Mouse (Mus musculus) neural tube, embryonic 12.5 days (tissue): ENCODE data around the gene Crebrf. TPM values are rescaled to one million over a fixed set of nuclear protein-coding genes. Genes with fewer than 3 reads are reported as not detected.

Source experiments
- ATAC-seq: fragments of 200-750 bp; cut with Nextera tagmentation; 2 replicates; pipeline ENCODE4 v1.8.0; 2017; ENCODE audit warnings: low read depth, mild to moderate bottlenecking, moderate TSS enrichment, moderate library complexity; ENCODE audit not compliant: low FRiP score
- H3K27ac ChIP-seq: fragments of 300-500 bp; sonication (generic); 2 replicates; pipeline ENCODE4 v1.5.1; 2016
- H3K27me3 ChIP-seq: fragments of 300-500 bp; sonication (generic); replicated peaks from 2 replicates; pipeline ENCODE4 v1.6.1; 2016; ENCODE audit warnings: mild to moderate bottlenecking
- H3K36me3 ChIP-seq: fragments of 300-500 bp; sonication (generic); 2 replicates; pipeline ENCODE4 v1.6.1; 2016; ENCODE audit warnings: mild to moderate bottlenecking
- H3K4me1 ChIP-seq: fragments of 300-500 bp; sonication (generic); 2 replicates; pipeline ENCODE4 v1.6.1; 2016
- H3K4me2 ChIP-seq: fragments of 300-500 bp; sonication (generic); replicated peaks from 2 replicates; pipeline ENCODE4 v1.6.1; 2016; ENCODE audit warnings: mild to moderate bottlenecking
- H3K4me3 ChIP-seq: fragments of 300-500 bp; sonication (generic); 2 replicates; pipeline ENCODE4 v1.5.1; 2016
- H3K9ac ChIP-seq: fragments of 300-500 bp; sonication (generic); 2 replicates; pipeline ENCODE4 v1.6.1; 2016; ENCODE audit warnings: mild to moderate bottlenecking
- H3K9me3 ChIP-seq: fragments of 300-500 bp; sonication (generic); 2 replicates; pipeline ENCODE4 v1.6.1; 2016; ENCODE audit warnings: mild to moderate bottlenecking
- WGBS: fragments of 180-500 bp; shearing (Covaris S2); methylation state at CpG from one replicate; pipeline ENCODE4 v1.1.7; 2016; 5-methylcytosine and 5-hydroxymethylcytosine counted together
- polyA plus RNA-seq: library from polyadenylated mRNA; unstranded; fragments of >200 nt; fragmentation: Nextera tagmentation; extraction: Ambion mirVana; gene quantifications from 2 replicates; pipeline ENCODE4 v1.2.1, GENCODE M21; 2016

Crebrf gene
- polyA plus RNA-seq, result 5.0 and 7.9 TPM in 2 replicates

DNA sequence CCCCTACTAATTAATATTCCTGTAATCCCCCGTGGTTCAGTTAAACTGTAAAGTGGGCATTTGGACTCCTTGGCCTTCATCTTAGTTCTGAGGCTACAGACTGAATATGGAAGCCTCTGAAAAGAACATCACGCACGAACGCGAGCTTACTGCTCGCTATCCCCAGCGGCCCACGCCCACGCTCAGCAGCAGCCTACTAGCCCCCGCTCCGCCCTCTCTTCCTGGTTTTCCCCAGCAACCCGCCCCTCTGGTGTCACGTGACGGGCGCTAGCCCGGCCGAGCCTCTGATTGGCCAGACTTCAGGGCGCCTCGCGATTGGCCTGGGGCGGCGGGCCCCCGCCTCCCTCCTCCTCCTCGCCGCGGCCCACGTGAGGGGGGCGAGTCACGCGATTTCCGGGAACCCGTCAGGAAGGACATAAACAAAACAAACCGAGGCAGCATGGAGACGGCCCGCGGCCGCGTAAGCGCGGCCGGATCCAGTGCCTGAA is at the start of gene Crebrf:
Crebrf (plus strand) TSS at position 380 of the 488 bp plus-strand sequence.
- Histone ChIP-seq H3K36me3 (no peaks in the 10 kb centered on the region), H3K4me3 (peak within 1 kb of the TSS; percentile 89), H3K9me3 (no peaks in the 10 kb centered on the region), H3K9ac (peak within 1 kb of the TSS; percentile 80), H3K27ac (peak within 1 kb of the TSS; percentile 44), H3K4me2 (peak within 1 kb of the TSS; percentile 67), H3K27me3 (no peaks in the 10 kb centered on the region), H3K4me1 (no peaks in the 10 kb centered on the region)
- WGBS, result under 1% methylated on average over 41 of the region's 41 CpGs
- peak; percentile 77 for ATAC-seq

DNA sequence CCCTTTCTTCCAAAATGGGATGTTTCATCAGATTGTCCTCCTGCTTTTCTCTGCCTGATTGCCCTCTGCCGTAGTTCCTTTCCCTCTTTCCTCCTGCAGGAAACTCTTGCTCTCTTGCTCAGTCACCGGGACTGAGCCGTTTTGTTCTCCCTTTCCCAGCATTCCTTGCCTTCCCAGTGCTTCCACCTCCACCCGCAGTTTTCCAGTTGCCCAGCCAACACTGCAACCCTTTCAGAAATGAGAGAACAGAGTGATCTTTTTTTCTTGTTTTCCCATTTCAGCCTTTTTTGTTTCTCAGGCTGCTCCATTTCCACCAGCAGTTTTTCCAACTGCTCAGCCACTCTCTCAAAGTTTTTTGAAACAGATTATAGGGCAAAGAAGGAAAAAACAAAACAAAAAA is 44.2 kb upstream of the Crebrf start:
- ATAC-seq, result no peak

DNA sequence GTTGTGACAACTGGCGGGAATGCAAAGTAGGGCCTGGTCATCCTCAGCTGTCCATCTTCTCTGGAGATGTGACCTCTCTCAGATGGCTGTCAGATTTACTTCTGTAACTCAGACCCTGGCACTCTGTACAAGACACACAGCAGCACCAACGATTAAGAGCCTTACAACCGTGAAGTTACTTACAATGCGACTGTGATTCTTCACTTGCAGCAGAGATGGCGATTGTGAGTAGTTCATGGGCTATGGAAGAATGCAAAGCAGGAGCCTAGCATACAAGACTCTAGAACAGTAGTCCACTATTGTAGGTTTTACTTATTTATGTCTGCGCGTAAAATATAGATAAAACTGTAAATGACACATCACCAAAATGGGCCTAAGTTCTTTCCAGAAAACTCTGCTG is 39.6 kb upstream of the Crebrf start:
- H3K9me3 ChIP-seq, result no peaks in the 10 kb centered on the region
- H3K4me1 ChIP-seq, result peaks cover 15% of the 10 kb centered on the region; the same call in 1 of the 2 replicates
- H3K4me2 ChIP-seq, result peak overlapping the region; percentile 72
- H3K36me3 ChIP-seq, result no peaks in the 10 kb centered on the region
- WGBS, result 26% methylated on average over 7 of the region's 7 CpGs
- H3K4me3 ChIP-seq, result peak overlapping the region; percentile 71
- H3K27ac ChIP-seq, result no peak overlapping the region
- H3K27me3 ChIP-seq, result no peaks in the 10 kb centered on the region
- H3K9ac ChIP-seq, result 0 out of 2 replicates have a peak overlapping the region, but pooled peaks have one; percentile 70
- ATAC-seq, result 0 out of 2 replicates have a peak, but pooled peaks have one; percentile 19

More for the DNA sequence above, 44.2 kb upstream of the Crebrf start:
- Histone ChIP-seq H3K27me3 (no peaks in the 10 kb centered on the region), H3K4me3 (no peak overlapping the region), H3K36me3 (no peaks in the 10 kb centered on the region), H3K9ac (no peak overlapping the region), H3K4me1 (no peaks in the 10 kb centered on the region), H3K27ac (no peak overlapping the region), H3K4me2 (no peak overlapping the region), H3K9me3 (no peaks in the 10 kb centered on the region)
- 58% methylated on average over 4 of the region's 4 CpGs for WGBS

DNA sequence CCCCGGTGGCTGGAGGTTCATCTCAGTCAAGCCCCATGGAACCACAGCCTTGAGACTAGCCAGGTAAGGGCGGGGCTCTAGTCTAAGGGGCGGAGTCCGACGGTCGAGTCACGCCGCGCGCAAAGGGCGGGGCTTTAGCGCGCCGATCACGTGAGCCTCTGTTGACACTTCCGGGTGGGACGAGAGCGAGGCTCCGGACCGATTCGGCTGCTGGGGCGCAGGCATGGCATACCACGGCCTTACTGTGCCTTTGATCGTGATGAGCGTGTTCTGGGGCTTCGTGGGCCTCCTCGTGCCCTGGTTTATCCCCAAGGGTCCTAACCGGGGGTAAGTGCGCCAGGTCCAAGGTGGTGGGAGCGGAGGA is 39.2 kb upstream of the Crebrf start:
- peak; percentile 94 for ATAC-seq
- Histone ChIP-seq H3K4me1 (peaks cover 15% of the 10 kb centered on the region; the same call in 1 of the 2 replicates), H3K4me3 (peak overlapping the region; percentile 71), H3K9ac (peak overlapping the region; percentile 70), H3K4me2 (peak overlapping the region; percentile 72), H3K36me3 (no peaks in the 10 kb centered on the region), H3K9me3 (no peaks in the 10 kb centered on the region), H3K27me3 (no peaks in the 10 kb centered on the region), H3K27ac (peak overlapping the region; percentile 33)
- under 1% methylated on average over 30 of the region's 30 CpGs for WGBS

DNA sequence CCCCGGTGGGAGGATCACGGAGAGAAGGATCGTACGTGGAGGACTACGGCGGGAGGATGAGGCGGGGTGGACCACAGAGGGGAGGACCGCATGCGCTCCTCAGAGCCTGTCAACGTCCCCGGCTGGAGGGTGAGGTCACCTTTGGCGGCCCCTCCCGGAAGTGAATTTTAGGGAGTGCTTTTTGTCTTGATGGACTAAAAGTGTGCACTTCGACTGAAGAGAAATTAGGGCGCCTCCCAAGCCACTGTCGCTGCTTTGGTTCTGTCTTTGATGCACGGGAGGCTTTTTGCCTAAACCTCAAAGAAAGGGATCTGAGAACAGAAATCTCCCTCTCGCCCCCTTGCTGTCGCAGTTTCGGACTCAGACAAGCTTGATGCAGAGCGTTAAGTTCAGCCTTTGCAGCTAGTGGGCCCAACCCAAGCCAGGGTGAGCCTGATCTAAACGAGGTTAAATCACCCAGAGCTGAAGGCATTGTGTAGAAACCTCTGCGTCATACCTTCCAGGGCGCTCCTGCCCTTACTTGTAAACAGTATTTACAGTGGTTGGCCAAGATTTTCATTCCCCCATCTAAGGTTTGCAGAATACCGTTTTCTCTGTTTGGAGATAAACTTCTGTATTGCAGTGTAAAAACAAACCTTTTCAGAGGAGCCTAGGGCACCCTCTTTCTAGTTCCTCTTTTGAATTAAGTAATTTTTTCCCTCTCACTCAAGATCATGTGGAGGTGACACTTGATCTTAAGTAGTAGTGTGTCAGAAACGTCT is 38.7 kb upstream of the Crebrf start:
- H3K9me3 ChIP-seq, result no peaks in the 10 kb centered on the region
- H3K4me2 ChIP-seq, result peak overlapping the region; percentile 72
- peak overlapping the region; percentile 71 for H3K4me3 ChIP-seq
- ATAC-seq, result peak; percentile 91
- 4% methylated on average over 26 of the region's 26 CpGs for WGBS
- peaks cover 15% of the 10 kb centered on the region; the same call in 1 of the 2 replicates for H3K4me1 ChIP-seq
- H3K27ac ChIP-seq, result peak overlapping the region; percentile 33
- no peaks in the 10 kb centered on the region for H3K27me3 ChIP-seq
- no peaks in the 10 kb centered on the region for H3K36me3 ChIP-seq
- H3K9ac ChIP-seq, result peak overlapping the region; percentile 70

DNA sequence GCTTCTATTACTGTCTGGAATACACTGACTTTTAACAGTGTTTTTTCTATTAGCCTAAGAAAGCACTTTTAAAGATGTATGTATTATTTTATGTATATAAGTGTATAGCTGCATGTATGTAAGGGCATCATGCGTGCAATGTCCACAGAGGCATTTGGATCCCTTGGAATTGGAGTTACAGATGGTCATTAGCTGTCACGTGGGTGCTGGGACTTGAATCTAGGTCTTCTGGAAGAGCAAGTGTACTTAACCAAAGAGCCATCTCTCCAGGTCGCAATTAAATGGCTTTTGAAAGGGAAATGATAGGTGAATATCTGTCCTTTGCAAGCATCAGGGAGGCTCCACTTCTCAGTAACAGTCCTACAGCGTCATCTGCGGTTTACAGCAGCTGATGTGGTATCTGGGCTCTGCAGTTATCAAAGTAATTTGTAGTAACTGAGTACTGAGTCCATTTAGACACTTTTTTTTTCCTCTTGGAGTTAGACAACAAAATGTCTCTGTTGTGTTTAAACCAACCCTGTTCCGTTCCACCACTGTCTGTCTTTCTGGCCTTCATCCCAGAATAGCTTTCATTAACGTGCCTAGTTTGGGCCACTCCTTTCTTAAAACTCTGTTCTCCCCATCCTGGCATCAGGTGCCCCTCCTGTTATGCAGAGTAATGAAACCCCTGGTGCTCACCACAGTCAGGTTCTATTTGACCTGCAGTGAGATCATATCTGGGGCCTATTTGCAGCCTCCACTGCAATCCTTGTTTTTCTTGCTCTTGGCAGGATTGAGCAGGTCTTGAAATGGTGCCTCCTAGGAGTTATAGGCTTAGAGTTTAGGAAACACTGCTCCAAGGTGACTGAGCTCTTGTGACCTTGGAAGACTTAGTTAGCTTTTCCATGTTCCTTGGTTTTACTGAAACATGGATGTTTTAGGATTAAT is 37.5 kb upstream of the Crebrf start:
- no peak overlapping the region for H3K9ac ChIP-seq
- no peak overlapping the region for H3K4me3 ChIP-seq
- H3K27me3 ChIP-seq, result no peaks in the 10 kb centered on the region
- WGBS, result 89% methylated on average over 7 of the region's 7 CpGs
- H3K27ac ChIP-seq, result no peak overlapping the region
- no peak for ATAC-seq
- H3K4me1 ChIP-seq, result peaks cover 15% of the 10 kb centered on the region; the same call in 1 of the 2 replicates
- H3K36me3 ChIP-seq, result peaks cover 1% of the 10 kb centered on the region
- peak overlapping the region; percentile 72 for H3K4me2 ChIP-seq
- no peaks in the 10 kb centered on the region for H3K9me3 ChIP-seq

DNA sequence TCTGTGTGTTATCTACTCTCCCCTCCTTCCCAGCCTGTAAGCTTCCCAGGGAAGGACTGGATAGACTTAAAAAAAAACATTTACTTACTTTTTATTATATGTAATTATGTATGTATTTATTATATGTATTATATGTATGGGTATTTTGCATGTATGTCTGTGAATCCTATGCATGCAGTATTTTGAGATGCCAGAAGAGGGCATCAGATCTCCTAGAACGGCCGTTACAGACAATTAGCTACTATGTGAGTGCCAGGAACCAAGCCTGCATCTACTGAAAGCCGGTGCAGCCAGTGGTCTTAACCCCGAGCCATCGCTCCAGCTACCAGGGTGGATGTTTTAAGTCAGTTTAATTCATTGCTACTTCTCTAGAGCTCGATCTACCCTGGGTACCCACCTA is 34.2 kb upstream of the Crebrf start:
- no peak overlapping the region for H3K4me2 ChIP-seq
- no peak overlapping the region for H3K9ac ChIP-seq
- 93% methylated on average over 6 of the region's 6 CpGs for WGBS
- no peaks in the 10 kb centered on the region for H3K9me3 ChIP-seq
- peaks cover 19% of the 10 kb centered on the region for H3K36me3 ChIP-seq
- no peak for ATAC-seq
- no peaks in the 10 kb centered on the region for H3K27me3 ChIP-seq
- no peak overlapping the region for H3K27ac ChIP-seq
- no peak overlapping the region for H3K4me3 ChIP-seq
- H3K4me1 ChIP-seq, result peaks cover 15% of the 10 kb centered on the region; the same call in 1 of the 2 replicates

DNA sequence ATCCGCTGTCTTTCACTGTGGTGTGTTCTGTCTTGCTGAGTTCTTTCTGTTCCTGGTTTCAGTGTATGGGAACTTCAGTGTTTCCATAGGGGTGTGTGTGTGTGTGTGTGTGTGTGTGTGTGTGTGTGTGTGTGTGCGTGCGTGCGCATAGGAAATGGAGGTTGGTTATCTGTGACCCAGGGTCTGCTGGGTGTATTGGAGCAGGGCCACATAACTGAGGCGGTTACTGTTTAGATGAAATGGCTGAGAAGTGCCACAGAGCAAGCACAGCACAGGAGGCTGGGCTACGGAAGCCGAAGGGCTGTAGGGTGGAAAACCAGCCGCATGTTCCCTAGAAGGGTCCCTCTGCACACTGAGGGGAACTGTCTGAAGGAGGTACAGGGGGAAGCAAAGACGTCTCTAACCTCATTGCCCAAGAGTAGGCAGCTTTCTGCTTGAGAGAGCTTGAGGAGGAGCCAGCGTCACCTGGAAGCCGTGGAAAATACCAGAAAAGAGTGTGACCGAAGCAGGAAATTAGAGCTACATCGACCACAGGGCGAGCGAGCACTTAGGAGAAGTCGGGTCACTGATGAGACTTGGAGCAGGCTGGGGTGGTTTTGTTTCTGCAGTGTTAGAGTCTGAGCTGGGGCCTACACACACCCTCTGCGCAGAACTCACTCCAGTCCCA is 29.0 kb upstream of the Crebrf start:
- WGBS, result 91% methylated on average over 17 of the region's 17 CpGs
- no peak overlapping the region for H3K9ac ChIP-seq

DNA sequence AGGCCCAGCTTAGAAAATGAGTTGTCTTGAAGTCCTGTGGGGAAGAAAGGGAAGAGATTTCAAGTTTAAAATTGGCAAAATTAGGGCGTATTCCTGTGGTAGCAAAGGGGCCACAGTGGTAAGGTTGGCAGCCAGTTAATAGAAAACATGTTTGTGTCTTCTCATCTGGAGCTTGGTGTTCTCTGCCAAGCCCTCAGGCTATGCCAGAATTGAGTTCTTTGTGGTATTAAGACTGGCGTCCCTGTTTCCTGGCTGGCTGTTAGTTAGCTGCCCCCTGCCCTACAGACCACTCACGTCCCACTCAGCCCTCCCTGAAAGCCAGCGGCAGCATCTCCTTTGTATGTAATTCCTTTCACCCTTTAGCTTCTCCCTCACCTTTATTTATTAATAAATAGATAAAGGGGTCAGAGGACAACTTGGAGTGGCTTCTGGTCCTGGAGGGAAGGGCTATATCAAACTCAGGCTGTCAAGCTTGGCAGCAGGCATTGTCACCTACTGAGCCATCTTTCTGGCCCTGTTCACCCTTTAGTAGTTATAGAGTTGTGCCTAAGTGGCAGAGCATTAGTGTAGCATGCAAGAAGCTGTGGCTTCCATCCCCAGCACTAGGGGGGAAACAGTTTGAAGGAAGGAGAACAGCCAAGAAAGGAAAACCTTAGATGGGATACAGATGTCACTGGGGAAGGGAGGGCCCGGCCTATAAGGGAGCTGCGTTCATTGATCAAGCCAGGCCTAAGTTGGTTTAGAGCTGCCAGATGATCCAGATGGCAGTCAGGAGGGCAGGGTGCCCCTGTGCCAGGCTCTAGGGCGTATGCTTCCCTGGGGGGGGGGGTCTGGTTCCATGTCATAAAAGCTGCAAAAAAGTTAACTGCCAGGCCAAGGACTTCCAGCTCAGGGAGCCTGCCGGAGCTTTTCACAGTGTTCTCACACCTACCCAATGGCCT is 26.4 kb upstream of the Crebrf start:
- Histone ChIP-seq H3K27me3 (no peaks in the 10 kb centered on the region), H3K4me3 (no peak overlapping the region), H3K9me3 (no peaks in the 10 kb centered on the region), H3K4me2 (no peak overlapping the region), H3K4me1 (peaks cover 16% of the 10 kb centered on the region), H3K9ac (no peak overlapping the region), H3K27ac (no peak overlapping the region), H3K36me3 (peaks cover 10% of the 10 kb centered on the region)
- 86% methylated on average over 8 of the region's 8 CpGs for WGBS
- ATAC-seq, result no peak

More for the DNA sequence above, 29.0 kb upstream of the Crebrf start:
- ATAC-seq, result no peak
- Histone ChIP-seq H3K27ac (no peak overlapping the region), H3K27me3 (no peaks in the 10 kb centered on the region), H3K4me2 (no peak overlapping the region), H3K4me1 (peaks cover 13% of the 10 kb centered on the region), H3K4me3 (no peak overlapping the region), H3K36me3 (peaks cover 19% of the 10 kb centered on the region), H3K9me3 (no peaks in the 10 kb centered on the region)

DNA sequence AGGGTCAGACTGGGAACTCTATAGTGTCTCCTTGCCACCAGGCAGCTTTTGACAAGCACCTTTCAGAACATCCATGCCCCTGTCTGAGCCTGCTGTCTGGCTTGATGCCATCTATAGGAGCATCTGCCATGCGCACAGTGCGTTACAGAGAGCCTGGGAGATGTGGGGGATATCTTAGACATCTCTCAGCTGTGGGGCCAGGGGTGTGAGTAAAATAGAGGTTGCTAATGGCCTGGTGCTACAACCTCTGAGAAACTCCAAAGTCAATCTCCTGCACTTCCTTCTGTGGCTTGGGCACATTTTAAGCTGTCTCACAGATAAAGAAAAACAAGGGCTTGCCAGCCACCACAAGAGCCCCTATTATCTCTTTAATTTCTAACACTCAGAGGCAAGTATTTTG is 25.6 kb upstream of the Crebrf start:
- Histone ChIP-seq H3K4me2 (no peak overlapping the region), H3K4me1 (peaks cover 16% of the 10 kb centered on the region), H3K27me3 (no peaks in the 10 kb centered on the region), H3K36me3 (0 out of 2 replicates have a peak, but pooled peaks cover 3% of the 10 kb centered on the region), H3K9me3 (no peaks in the 10 kb centered on the region), H3K27ac (no peak overlapping the region), H3K4me3 (no peak overlapping the region), H3K9ac (no peak overlapping the region)
- ATAC-seq, result no peak
- 80% methylated on average over 2 of the region's 2 CpGs for WGBS

DNA sequence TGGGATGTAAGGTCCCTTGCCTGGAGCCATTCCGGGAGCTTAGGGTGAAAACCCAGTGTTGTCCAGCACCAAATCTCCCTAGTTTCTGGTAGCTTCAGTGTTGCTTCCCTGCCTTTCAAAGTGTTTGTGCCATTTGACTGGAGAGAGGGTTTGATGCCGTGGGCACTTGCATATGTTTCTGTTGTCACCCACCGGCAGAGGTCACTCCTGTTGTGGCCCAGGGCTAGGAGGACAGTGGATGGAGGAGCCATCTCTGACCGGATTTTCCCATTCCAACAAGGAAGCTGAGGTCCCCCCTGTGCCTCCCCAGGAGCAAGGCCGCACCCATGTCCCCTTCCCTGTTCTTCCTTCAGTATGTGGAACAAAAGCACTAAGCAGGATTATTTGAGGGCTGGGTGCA is 25.2 kb upstream of the Crebrf start:
- no peak overlapping the region for H3K27ac ChIP-seq
- no peak for ATAC-seq
- WGBS, result 82% methylated on average over 5 of the region's 5 CpGs

More for the DNA sequence above, 25.2 kb upstream of the Crebrf start:
- no peak overlapping the region for H3K4me2 ChIP-seq
- peaks cover 16% of the 10 kb centered on the region for H3K4me1 ChIP-seq
- no peaks in the 10 kb centered on the region for H3K36me3 ChIP-seq
- no peak overlapping the region for H3K4me3 ChIP-seq
- no peaks in the 10 kb centered on the region for H3K9me3 ChIP-seq
- H3K27me3 ChIP-seq, result no peaks in the 10 kb centered on the region
- no peak overlapping the region for H3K9ac ChIP-seq
